Mouse (Mus musculus): Measurements from ENCODE around the gene Klrg1. TPM values are rescaled to one million over a fixed set of nuclear protein-coding genes. Genes with fewer than 3 reads are reported as not detected.

The Klrg1 gene
- polyA plus RNA-seq (2014; fragmentation: Illumina TruSeq; extraction: RNeasy Lipid Tissue Mini Kit (QIAGEN cat#74804); ENCODE audit: low read depth, low replicate concordance), result not detected

GRCm38 (mm10) chr6:122282782-122283181 lies at the start of gene Klrg1:
Gene Klrg1, minus strand, starts transcription at chr6:122282882.

GRCm38 (mm10) chr6:122308505-122309393 lies 26.1 kb upstream of the Klrg1 start, which contains the start of gene M6pr:
Gene M6pr, plus strand, starts transcription at chr6:122308720.

Other genes with a start within 250 kb of the Klrg1 start
- 229 TPM for gene M6pr, start 25.8 kb upstream of the Klrg1 start, polyA plus RNA-seq (2014; fragmentation: Illumina TruSeq; extraction: RNeasy Lipid Tissue Mini Kit (QIAGEN cat#74804); ENCODE audit: low read depth, low replicate concordance)
- 5.6 TPM for gene Phc1, start 57.7 kb upstream of the Klrg1 start, polyA plus RNA-seq (2014; fragmentation: Illumina TruSeq; extraction: RNeasy Lipid Tissue Mini Kit (QIAGEN cat#74804); ENCODE audit: low read depth, low replicate concordance)
- gene Rimklb, start 215.9 kb upstream of the Klrg1 start, polyA plus RNA-seq (2014; fragmentation: Illumina TruSeq; extraction: RNeasy Lipid Tissue Mini Kit (QIAGEN cat#74804); ENCODE audit: low read depth, low replicate concordance), result 0.77 TPM
- 3.4 TPM for gene Mfap5, start 223.0 kb upstream of the Klrg1 start, polyA plus RNA-seq (2014; fragmentation: Illumina TruSeq; extraction: RNeasy Lipid Tissue Mini Kit (QIAGEN cat#74804); ENCODE audit: low read depth, low replicate concordance)